Mouse (Mus musculus) neural tube, embryonic 10.5 days (tissue): Measurements from ENCODE around the gene Fam209.

ENCODE experiments used
- DNase-seq: peaks from one replicate; pipeline ENCODE4 v3.0.0-alpha.2; 2017; ENCODE audit warnings: low spot score; ENCODE audit errors: extremely low spot score

Gene Fam209

GRCm38 (mm10) chr2:172472318-172472717, at the start of gene Fam209:
Fam209 (plus strand) TSS chr2:172472520.
- DNase-seq, result no peak

- no peak for DNase-seq
Observed at GRCm38 (mm10) chr2:172430609-172431008, 41.7 kb upstream of the Fam209 start.

- no peak for DNase-seq
Observed at GRCm38 (mm10) chr2:172433746-172434145, 38.6 kb upstream of the Fam209 start.

- DNase-seq, result no peak
Observed at GRCm38 (mm10) chr2:172437371-172437952, 34.9 kb upstream of the Fam209 start.

- DNase-seq, result peak; percentile 100
Observed at GRCm38 (mm10) chr2:172439843-172440639, 32.3 kb upstream of the Fam209 start, which contains the start of gene Rtf2. Rtf2 (plus strand) TSS chr2:172440556.

GRCm38 (mm10) chr2:172440640-172441005, 31.7 kb upstream of the Fam209 start:
- no peak for DNase-seq

- no peak for DNase-seq
Observed at GRCm38 (mm10) chr2:172441176-172441575, 31.1 kb upstream of the Fam209 start.

- no peak for DNase-seq
Observed at GRCm38 (mm10) chr2:172445617-172446016, 26.7 kb upstream of the Fam209 start.

- no peak for DNase-seq
Observed at GRCm38 (mm10) chr2:172447317-172447716, 25.0 kb upstream of the Fam209 start.

- DNase-seq, result no peak
Observed at GRCm38 (mm10) chr2:172448329-172448728, 24.0 kb upstream of the Fam209 start.

- no peak for DNase-seq
Observed at GRCm38 (mm10) chr2:172450640-172451039, 21.7 kb upstream of the Fam209 start.

- no peak for DNase-seq
Observed at GRCm38 (mm10) chr2:172452031-172452430, 20.3 kb upstream of the Fam209 start.

- no peak for DNase-seq
Observed at GRCm38 (mm10) chr2:172452458-172452857, 19.9 kb upstream of the Fam209 start.

GRCm38 (mm10) chr2:172458496-172458895, 13.8 kb upstream of the Fam209 start, which contains the start of gene Gcnt7:
Gcnt7 (minus strand) TSS chr2:172458596.
- no peak for DNase-seq

GRCm38 (mm10) chr2:172460647-172461046, 11.7 kb upstream of the Fam209 start:
- no peak for DNase-seq

- no peak for DNase-seq
Observed at GRCm38 (mm10) chr2:172462813-172463212, 9.5 kb upstream of the Fam209 start.

- no peak for DNase-seq
Observed at GRCm38 (mm10) chr2:172466427-172467132, 5.7 kb upstream of the Fam209 start.

- DNase-seq, result no peak
Observed at GRCm38 (mm10) chr2:172467206-172467605, 5.1 kb upstream of the Fam209 start.

- DNase-seq, result no peak
Observed at GRCm38 (mm10) chr2:172468346-172468819, 3.9 kb upstream of the Fam209 start.

GRCm38 (mm10) chr2:172473591-172473990, 1.3 kb downstream of the Fam209 start:
- DNase-seq, result no peak

- DNase-seq, result no peak
Observed at GRCm38 (mm10) chr2:172474970-172475369, 2.6 kb downstream of the Fam209 start.

GRCm38 (mm10) chr2:172476707-172477260, 4.5 kb downstream of the Fam209 start:
- DNase-seq, result no peak
